Mouse (Mus musculus) lung, postnatal 4 days (tissue): Measurements from ENCODE around the gene Crygs.
"Not testable (repeated sequence)": the region's sequence is repeated elsewhere in the genome, so short reads cannot be mapped to it uniquely, and the experiment has no call there.

Experiments used
- DNase-seq, 2 experiments: peaks; one replicate each; pipeline ENCODE4 v3.0.0; 2021

The Crygs gene

GRCm38 (mm10) chr16:22782686-22783085 is 28.7 kb downstream of the Crygs start:
- DNase-seq: no peak

GRCm38 (mm10) chr16:22779228-22779835 is 32.0 kb downstream of the Crygs start:
- DNase-seq: no peak

GRCm38 (mm10) chr16:22778296-22778695 is 33.1 kb downstream of the Crygs start:
- DNase-seq: not testable (repeated sequence)

- no peak for DNase-seq
These were observed 35.8 kb downstream of the Crygs start for GRCm38 (mm10) chr16:22775471-22775985.

GRCm38 (mm10) chr16:22768661-22769060 is 42.7 kb downstream of the Crygs start:
- no peak for DNase-seq

- DNase-seq: no peak
These were observed 44.0 kb downstream of the Crygs start for GRCm38 (mm10) chr16:22767405-22767804.

GRCm38 (mm10) chr16:22766738-22767211 is 44.6 kb downstream of the Crygs start:
- DNase-seq: peak in 1 of 2 experiments; percentile 27

- DNase-seq: no peak
These were observed 45.8 kb downstream of the Crygs start for GRCm38 (mm10) chr16:22765531-22765930.
